Mouse (Mus musculus): Measurements from ENCODE around the gene Fam178b.

- TF ChIP-seq CTCF (IDR thresholded peaks at IDR 0.05; ENCODE audit: low read depth, low read length) (no peak), GATA2 (IDR thresholded peaks at IDR 0.05; ENCODE audit: borderline replicate concordance, low read depth, low read length) (no peak), TAL1 (conservative IDR thresholded peaks at IDR 0.05; ENCODE audit: low read depth, low read length) (no peak), GATA1 (IDR thresholded peaks at IDR 0.05; ENCODE audit: borderline replicate concordance, low read length) (no peak), POLR2AphosphoS5 (IDR thresholded peaks at IDR 0.05; ENCODE audit: insufficient replicate concordance, low read depth, low read length) (no peak)
Measured at GRCm38 (mm10) chr1:36632846-36633245, 50.1 kb downstream of the Fam178b start.

Data from G1E (cell line).